Mouse (Mus musculus) thymus, adult 2 months (tissue): ENCODE data around the gene Zdhhc13.

ENCODE experiments used
- CTCF ChIP-seq: fragments of 200-500 bp; IDR thresholded peaks from 2 replicates; pipeline ENCODE4 v1.5.1; 2012; ENCODE audit warnings: mild to moderate bottlenecking, control low read depth, low read length, moderate library complexity, borderline replicate concordance; ENCODE audit not compliant: control insufficient read depth, poor library complexity, insufficient read depth; ENCODE audit errors: extremely low read depth
- POLR2A ChIP-seq: fragments of 200-500 bp; IDR thresholded peaks from 2 replicates; pipeline ENCODE4 v1.6.1; 2012; ENCODE audit warnings: mild to moderate bottlenecking, low read length, control low read depth, moderate library complexity; ENCODE audit not compliant: control insufficient read depth, poor library complexity, insufficient read depth; ENCODE audit errors: extremely low read depth

DNA sequence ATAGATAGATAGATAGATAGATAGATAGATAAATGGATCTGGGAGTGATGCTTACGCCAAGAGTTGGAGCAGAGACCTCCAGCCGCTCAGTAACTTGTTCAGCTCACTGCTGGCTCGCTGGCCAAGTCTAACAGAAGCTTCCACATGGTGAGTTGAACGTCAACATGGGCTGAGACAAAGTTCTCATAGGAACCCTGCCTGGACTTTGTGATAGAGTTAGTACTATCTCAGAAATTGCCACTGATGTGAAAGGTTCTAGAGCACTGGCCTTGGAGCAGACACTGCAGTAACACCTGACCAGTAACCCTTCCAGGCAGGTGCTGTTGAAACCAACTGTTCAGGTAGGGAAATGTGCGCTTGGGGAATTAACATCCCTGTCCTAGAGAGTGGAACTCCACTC, 54.7 kb downstream of the Zdhhc13 start:
- TF ChIP-seq POLR2A (no peak), CTCF (no peak)
